Mouse (Mus musculus) stomach, embryonic 15.5 days (tissue): ENCODE measurements around the gene Nodal. TPM values are rescaled to one million over a fixed set of nuclear protein-coding genes. Genes with fewer than 3 reads are reported as not detected.
A peak's percentile ranks its signal among the peaks of the same experiment; 100 is the strongest.

Source experiments
- ATAC-seq: fragments of 200-750 bp; cut with Nextera tagmentation; 2 replicates; pipeline ENCODE4 v1.8.0; 2017; ENCODE audit warnings: low read depth, moderate number of reproducible peaks, moderate TSS enrichment; ENCODE audit not compliant: insufficient read depth, low FRiP score
- H3K27ac ChIP-seq: fragments of 300-500 bp; sonication (generic); 2 replicates; pipeline ENCODE4 v1.5.1; 2015; ENCODE audit warnings: mild to moderate bottlenecking, inconsistent platforms
- H3K27me3 ChIP-seq: fragments of 300-500 bp; sonication (generic); replicated peaks from 2 replicates; pipeline ENCODE4 v1.6.1; 2015; ENCODE audit warnings: inconsistent platforms
- H3K36me3 ChIP-seq: fragments of 300-500 bp; sonication (generic); 2 replicates; pipeline ENCODE4 v1.6.1; 2015; ENCODE audit warnings: inconsistent platforms
- H3K4me1 ChIP-seq: fragments of 300-500 bp; sonication (generic); 2 replicates; pipeline ENCODE4 v1.6.1; 2015; ENCODE audit warnings: inconsistent platforms
- H3K4me2 ChIP-seq: fragments of 300-500 bp; sonication (generic); 2 replicates; pipeline ENCODE4 v1.6.1; 2015; ENCODE audit warnings: mild to moderate bottlenecking, inconsistent platforms
- H3K4me3 ChIP-seq: fragments of 300-500 bp; sonication (generic); replicated peaks from 2 replicates; pipeline ENCODE4 v1.5.1; 2015; ENCODE audit warnings: inconsistent platforms
- H3K9ac ChIP-seq: fragments of 300-500 bp; sonication (generic); 2 replicates; pipeline ENCODE4 v1.6.1; 2015; ENCODE audit warnings: inconsistent platforms
- H3K9me3 ChIP-seq: fragments of 300-500 bp; sonication (generic); 2 replicates; pipeline ENCODE4 v1.6.1; 2016; ENCODE audit warnings: inconsistent platforms
- WGBS: fragments of 180-500 bp; shearing (Covaris S2); methylation state at CpG from one replicate; pipeline ENCODE4 v1.1.7; 2015; 5-methylcytosine and 5-hydroxymethylcytosine counted together
- polyA plus RNA-seq: library from polyadenylated mRNA; unstranded; fragments of >200 nt; fragmentation: Nextera tagmentation; extraction: Ambion mirVana; gene quantifications from 2 replicates; pipeline ENCODE4 v1.2.1, GENCODE M21; 2015

Nodal gene
- polyA plus RNA-seq, 1 experiment from 2014 or later: 0.18 TPM

- WGBS: 18% methylated on average over 8 of the region's 8 CpGs
- peak overlapping the region; percentile 96 for H3K4me2 ChIP-seq
- H3K27me3 ChIP-seq: no peaks in the 10 kb centered on the region
- H3K4me1 ChIP-seq: peaks cover 38% of the 10 kb centered on the region
- no peaks in the 10 kb centered on the region for H3K36me3 ChIP-seq
- peak overlapping the region; percentile 64 for H3K4me3 ChIP-seq
- H3K27ac ChIP-seq: no peak overlapping the region
- no peak for ATAC-seq
- H3K9me3 ChIP-seq: no peaks in the 10 kb centered on the region
- no peak overlapping the region for H3K9ac ChIP-seq
These were observed 35.9 kb upstream of the Nodal start for GRCm38 (mm10) chr10:61381823-61382222.

DNA sequence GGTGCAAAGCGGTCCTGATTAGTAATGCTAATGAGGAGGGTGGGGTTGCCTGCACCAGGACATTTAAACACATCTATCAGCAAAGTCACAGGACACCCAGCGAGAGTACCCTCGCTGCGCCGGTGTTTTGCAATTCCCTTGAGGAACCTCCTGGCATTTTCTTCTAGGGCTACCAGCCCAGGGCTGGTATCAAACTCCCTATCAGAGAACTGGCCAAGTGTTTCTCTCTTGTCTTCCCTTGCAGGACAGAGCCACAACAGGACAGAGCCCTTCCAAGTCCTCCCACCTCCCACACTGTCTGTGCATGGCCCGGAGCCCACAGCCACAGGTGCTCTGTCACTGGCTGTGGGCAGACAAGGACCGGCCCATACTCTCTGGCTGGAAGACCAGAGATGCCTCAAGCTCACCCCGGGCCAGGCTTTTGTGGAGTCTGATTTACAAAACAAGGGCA is 35.5 kb upstream of the Nodal start:
- Histone ChIP-seq H3K9me3 (no peaks in the 10 kb centered on the region), H3K4me1 (peaks cover 38% of the 10 kb centered on the region), H3K9ac (0 out of 2 replicates have a peak overlapping the region, but pooled peaks have one; percentile 76), H3K27ac (peak overlapping the region; percentile 21; the same call in 1 of the 2 replicates), H3K27me3 (no peaks in the 10 kb centered on the region), H3K36me3 (no peaks in the 10 kb centered on the region), H3K4me3 (peak overlapping the region; percentile 64), H3K4me2 (peak overlapping the region; percentile 96)
- no peak for ATAC-seq
- WGBS: 6% methylated on average over 8 of the region's 8 CpGs

DNA sequence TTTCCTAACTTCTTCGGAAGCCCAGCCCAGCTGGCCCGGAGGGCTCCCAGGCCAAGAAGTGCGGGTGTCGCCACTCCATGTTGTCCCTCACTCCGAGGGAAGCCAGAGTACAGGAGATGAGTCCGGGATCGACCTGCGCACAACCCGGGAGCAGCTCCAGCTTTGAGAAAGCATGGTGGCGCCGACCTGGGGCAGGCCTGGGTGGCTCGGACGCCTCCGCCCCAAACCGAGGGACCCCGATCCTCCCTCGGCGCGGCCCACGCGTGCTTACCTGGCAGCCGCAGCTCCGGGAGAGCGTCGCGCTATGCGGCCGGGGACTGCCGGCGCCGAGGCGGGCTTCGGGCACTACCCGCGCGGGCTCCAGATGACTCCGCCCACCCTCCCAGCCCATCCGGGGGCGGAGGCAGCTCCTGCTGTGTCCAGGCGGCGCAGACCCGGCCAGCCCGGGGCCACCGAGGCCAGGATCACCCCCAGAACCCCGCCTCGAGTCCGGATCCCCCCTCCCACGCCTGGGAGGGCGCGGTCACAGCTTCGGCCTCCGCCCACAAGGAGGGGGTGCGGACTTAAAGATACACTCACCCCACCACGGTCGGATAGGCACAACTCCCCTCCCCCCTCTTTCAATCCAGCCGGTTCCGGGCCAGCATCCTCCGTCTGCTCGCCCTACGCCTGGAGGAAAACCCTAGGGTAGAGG is 34.6 kb upstream of the Nodal start, which contains the start of gene Pald1:
Pald1 (minus strand) TSS at position 510 of the 694 bp plus-strand sequence.
- Histone ChIP-seq H3K27ac (peak within 1 kb of the TSS; percentile 59), H3K4me2 (peak within 1 kb of the TSS; percentile 96), H3K4me3 (peak within 1 kb of the TSS; percentile 64), H3K9ac (peak within 1 kb of the TSS; percentile 76), H3K36me3 (no peaks in the 10 kb centered on the region), H3K9me3 (no peaks in the 10 kb centered on the region), H3K4me1 (peaks cover 38% of the 10 kb centered on the region), H3K27me3 (no peaks in the 10 kb centered on the region)
- 1% methylated on average over 51 of the region's 60 CpGs for WGBS
- ATAC-seq: peak; percentile 80

GRCm38 (mm10) chr10:61383715-61384047 is 34.1 kb upstream of the Nodal start:
- H3K27me3 ChIP-seq: no peaks in the 10 kb centered on the region
- H3K27ac ChIP-seq: peak overlapping the region; percentile 59
- peak overlapping the region; percentile 96 for H3K4me2 ChIP-seq
- peak overlapping the region; percentile 64 for H3K4me3 ChIP-seq
- no peak for ATAC-seq
- no peaks in the 10 kb centered on the region for H3K36me3 ChIP-seq
- WGBS: 6% methylated on average over 11 of the region's 11 CpGs
- peaks cover 38% of the 10 kb centered on the region for H3K4me1 ChIP-seq
- no peaks in the 10 kb centered on the region for H3K9me3 ChIP-seq
- peak overlapping the region; percentile 76; the same call in 1 of the 2 replicates for H3K9ac ChIP-seq

GRCm38 (mm10) chr10:61385174-61385573 is 32.6 kb upstream of the Nodal start:
- Histone ChIP-seq H3K27ac (no peak overlapping the region), H3K4me3 (no peak overlapping the region), H3K9ac (no peak overlapping the region), H3K9me3 (no peaks in the 10 kb centered on the region), H3K27me3 (no peaks in the 10 kb centered on the region), H3K4me2 (no peak overlapping the region), H3K36me3 (no peaks in the 10 kb centered on the region), H3K4me1 (peaks cover 32% of the 10 kb centered on the region)
- 69% methylated on average over 6 of the region's 6 CpGs for WGBS
- ATAC-seq: no peak

GRCm38 (mm10) chr10:61386284-61386683 is 31.5 kb upstream of the Nodal start:
- Histone ChIP-seq H3K4me2 (no peak overlapping the region), H3K27ac (no peak overlapping the region), H3K9ac (no peak overlapping the region), H3K4me3 (no peak overlapping the region), H3K4me1 (peaks cover 22% of the 10 kb centered on the region), H3K27me3 (no peaks in the 10 kb centered on the region), H3K36me3 (no peaks in the 10 kb centered on the region), H3K9me3 (no peaks in the 10 kb centered on the region)
- ATAC-seq: no peak
- WGBS: 40% methylated on average over 6 of the region's 6 CpGs

DNA sequence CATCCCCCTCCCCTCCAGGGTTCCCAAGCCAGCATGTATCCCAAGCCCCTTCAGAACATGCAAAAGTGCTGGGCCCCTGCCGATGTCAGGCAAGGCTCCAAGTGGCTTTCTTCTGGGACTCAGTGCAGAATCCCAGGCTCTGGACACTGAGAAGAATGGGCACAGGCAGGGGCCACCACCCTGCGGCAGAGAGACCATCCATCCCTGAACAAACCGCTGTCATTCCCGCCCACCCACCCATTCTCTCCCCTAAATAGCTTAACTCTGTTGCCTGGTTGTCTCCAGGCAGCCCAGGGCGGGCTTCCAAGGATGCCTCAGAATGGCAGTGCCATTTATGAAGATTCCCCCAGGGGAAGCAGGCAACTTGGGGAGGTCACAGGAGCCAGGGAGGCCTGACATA is 28.8 kb upstream of the Nodal start:
- H3K4me3 ChIP-seq: no peak overlapping the region
- no peaks in the 10 kb centered on the region for H3K27me3 ChIP-seq
- H3K4me2 ChIP-seq: no peak overlapping the region
- no peaks in the 10 kb centered on the region for H3K9me3 ChIP-seq
- ATAC-seq: no peak
- H3K27ac ChIP-seq: no peak overlapping the region
- WGBS: 61% methylated on average over 5 of the region's 5 CpGs
- no peak overlapping the region for H3K9ac ChIP-seq
- H3K4me1 ChIP-seq: peaks cover 9% of the 10 kb centered on the region
- no peaks in the 10 kb centered on the region for H3K36me3 ChIP-seq

- 54% methylated on average over 2 of the region's 2 CpGs for WGBS
- H3K4me1 ChIP-seq: peaks cover 12% of the 10 kb centered on the region
- H3K4me3 ChIP-seq: no peak overlapping the region
- no peaks in the 10 kb centered on the region for H3K9me3 ChIP-seq
- H3K4me2 ChIP-seq: no peak overlapping the region
- no peak overlapping the region for H3K9ac ChIP-seq
- no peak overlapping the region for H3K27ac ChIP-seq
- no peaks in the 10 kb centered on the region for H3K36me3 ChIP-seq
- ATAC-seq: no peak
- H3K27me3 ChIP-seq: no peaks in the 10 kb centered on the region
These were observed 27.6 kb upstream of the Nodal start for GRCm38 (mm10) chr10:61390148-61390547.

DNA sequence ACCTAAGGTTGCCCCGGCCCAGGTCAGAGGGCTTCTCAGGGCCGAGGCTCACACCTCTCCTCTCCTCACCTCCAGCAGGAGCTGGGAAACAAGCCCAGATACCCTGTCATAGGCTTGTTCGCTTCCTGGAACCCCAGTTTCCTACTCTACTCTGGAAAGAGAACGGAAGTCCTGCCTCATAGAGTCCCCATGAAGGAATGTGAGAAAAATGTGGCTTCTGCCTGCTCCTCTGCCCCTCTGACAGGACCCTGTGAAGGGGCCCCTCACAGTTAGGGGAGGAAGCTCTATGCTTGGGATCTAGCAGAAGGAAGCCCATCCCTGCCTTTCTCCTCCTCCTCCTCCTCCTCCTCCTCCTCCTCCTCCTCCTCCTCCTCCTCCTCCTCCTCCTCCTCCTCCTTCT is 25.2 kb upstream of the Nodal start:
- Histone ChIP-seq H3K36me3 (no peaks in the 10 kb centered on the region), H3K9me3 (no peaks in the 10 kb centered on the region), H3K27me3 (no peaks in the 10 kb centered on the region), H3K9ac (no peak overlapping the region), H3K4me2 (no peak overlapping the region), H3K4me3 (no peak overlapping the region), H3K27ac (peak overlapping the region; percentile 8; the same call in 1 of the 2 replicates), H3K4me1 (peaks cover 12% of the 10 kb centered on the region)
- 39% methylated on average over 4 of the region's 4 CpGs for WGBS
- no peak for ATAC-seq

DNA sequence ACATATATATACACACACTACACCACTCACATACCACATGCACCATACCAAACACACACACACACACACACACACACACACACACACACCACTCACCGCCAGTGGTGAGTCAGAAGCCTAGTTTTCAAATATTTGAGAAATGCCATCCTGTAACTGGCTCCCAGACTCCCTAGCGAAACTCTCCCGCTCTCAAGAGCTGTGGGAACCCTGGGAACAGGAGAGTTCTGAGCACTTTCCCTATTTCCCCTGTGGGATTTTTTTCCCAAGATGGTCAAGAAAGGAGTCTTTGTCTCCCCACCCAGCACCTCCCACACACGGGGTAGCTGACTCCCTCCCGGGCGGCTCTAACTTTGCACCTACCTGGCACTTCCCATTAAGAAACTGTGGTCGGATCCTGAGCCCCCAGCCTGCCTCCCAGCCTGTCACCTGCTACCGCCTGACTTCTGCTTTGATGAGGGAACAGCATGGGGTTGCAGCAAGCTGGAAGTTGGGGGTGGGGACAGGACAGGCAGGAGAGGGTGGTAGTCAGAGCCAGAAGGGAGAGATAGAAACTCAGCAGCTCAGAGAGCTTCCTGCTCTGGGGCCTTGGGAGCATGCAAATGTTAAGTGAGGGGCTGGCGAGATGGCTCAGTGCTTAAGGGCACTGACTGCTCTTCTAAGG is 23.2 kb upstream of the Nodal start:
- Histone ChIP-seq H3K4me1 (peaks cover 12% of the 10 kb centered on the region), H3K4me3 (no peak overlapping the region), H3K4me2 (peak overlapping the region; percentile 19; the same call in 1 of the 2 replicates), H3K27me3 (no peaks in the 10 kb centered on the region), H3K9ac (no peak overlapping the region), H3K9me3 (no peaks in the 10 kb centered on the region), H3K36me3 (no peaks in the 10 kb centered on the region), H3K27ac (0 out of 2 replicates have a peak overlapping the region, but pooled peaks have one; percentile 16)
- peak; percentile 41; the same call in 1 of the 2 replicates for ATAC-seq
- 14% methylated on average over 9 of the region's 9 CpGs for WGBS

GRCm38 (mm10) chr10:61398125-61398524 is 19.6 kb upstream of the Nodal start:
- H3K36me3 ChIP-seq: no peaks in the 10 kb centered on the region
- no peak for ATAC-seq
- H3K9me3 ChIP-seq: no peaks in the 10 kb centered on the region
- no peak overlapping the region for H3K4me3 ChIP-seq
- H3K9ac ChIP-seq: no peak overlapping the region
- no peaks in the 10 kb centered on the region for H3K27me3 ChIP-seq
- peaks cover 6% of the 10 kb centered on the region; the same call in 1 of the 2 replicates for H3K4me1 ChIP-seq
- WGBS: 48% methylated on average over 3 of the region's 3 CpGs
- H3K4me2 ChIP-seq: no peak overlapping the region
- H3K27ac ChIP-seq: no peak overlapping the region

GRCm38 (mm10) chr10:61399156-61399734 is 18.5 kb upstream of the Nodal start:
- Histone ChIP-seq H3K9ac (no peak overlapping the region), H3K4me3 (no peak overlapping the region), H3K36me3 (no peaks in the 10 kb centered on the region), H3K27ac (no peak overlapping the region), H3K4me2 (no peak overlapping the region), H3K27me3 (no peaks in the 10 kb centered on the region), H3K4me1 (peaks cover 6% of the 10 kb centered on the region; the same call in 1 of the 2 replicates), H3K9me3 (no peaks in the 10 kb centered on the region)
- 26% methylated on average over 13 of the region's 13 CpGs for WGBS
- ATAC-seq: peak; percentile 55
